8 mouse cellular contexts compared by ENCODE assay signal in genomic region chr10:102878010-102878409, GRCm38 (mm10).
DNase-seq lines count a peak whose midpoint lies in the region; ATAC-seq and TF ChIP-seq lines count a peak whose summit lies in the region.

No protein-coding gene starts in this region.

- 14% methylated on average over 11 of the region's 11 CpGs for WGBS in embryonic facial prominence, embryonic 13.5 days
- WGBS in hindbrain, embryonic 14.5 days: 36% methylated on average over 11 of the region's 11 CpGs
- 36% methylated on average over 11 of the region's 11 CpGs for WGBS in midbrain, embryonic 16.5 days

- H3K36me3 ChIP-seq in E14TG2a.4 (ENCODE audit: insufficient read depth, low read length): no peaks in the 10 kb centered on the region
- H3K36me3 ChIP-seq in embryonic facial prominence, embryonic 13.5 days: no peaks in the 10 kb centered on the region
- H3K36me3 ChIP-seq in hindbrain, embryonic 14.5 days (replicated peaks; ENCODE audit: control insufficient read depth, insufficient read depth): no peaks in the 10 kb centered on the region
- no peaks in the 10 kb centered on the region for H3K36me3 ChIP-seq in midbrain, embryonic 16.5 days (ENCODE audit: control insufficient read depth, insufficient read depth, low read length)

- no peaks in the 10 kb centered on the region for H3K27me3 ChIP-seq in E14TG2a.4 (ENCODE audit: insufficient read depth, low read length)
- no peaks in the 10 kb centered on the region for H3K27me3 ChIP-seq in embryonic facial prominence, embryonic 13.5 days
- H3K27me3 ChIP-seq in hindbrain, embryonic 14.5 days (ENCODE audit: control insufficient read depth, insufficient read depth, low read length): no peaks in the 10 kb centered on the region
- no peaks in the 10 kb centered on the region for H3K27me3 ChIP-seq in midbrain, embryonic 16.5 days (ENCODE audit: control insufficient read depth, insufficient read depth, low read depth, low read length)

- peak overlapping the region; percentile 83 for H3K27ac ChIP-seq in embryonic facial prominence, embryonic 13.5 days
- no peak overlapping the region for H3K27ac ChIP-seq in hindbrain, embryonic 14.5 days
- no peak overlapping the region for H3K27ac ChIP-seq in midbrain, embryonic 16.5 days (ENCODE audit: low read length)

- H3K4me1 ChIP-seq in E14TG2a.4 (replicated peaks; ENCODE audit: low read depth, low read length): no peaks in the 10 kb centered on the region
- peaks cover 21% of the 10 kb centered on the region for H3K4me1 ChIP-seq in embryonic facial prominence, embryonic 13.5 days
- H3K4me1 ChIP-seq in hindbrain, embryonic 14.5 days (replicated peaks; ENCODE audit: control insufficient read depth, insufficient read depth, low read length): no peaks in the 10 kb centered on the region
- H3K4me1 ChIP-seq in midbrain, embryonic 16.5 days (ENCODE audit: control insufficient read depth, insufficient read depth, low read length): no peaks in the 10 kb centered on the region

- H3K4me3 ChIP-seq in E14TG2a.4 (replicated peaks; ENCODE audit: low read length): no peak overlapping the region
- H3K4me3 ChIP-seq in embryonic facial prominence, embryonic 13.5 days: peak overlapping the region; percentile 28
- H3K4me3 ChIP-seq in hindbrain, embryonic 14.5 days (replicated peaks; ENCODE audit: low read length): no peak overlapping the region
- H3K4me3 ChIP-seq in midbrain, embryonic 16.5 days (ENCODE audit: low read depth, low read length): peak overlapping the region; percentile 25

- peak; percentile 56 for TF ChIP-seq CTCF in E14TG2a.4 (conservative IDR thresholded peaks at IDR 0.05; ENCODE audit: low read length)

- peak; percentile 23 for DNase-seq in adrenal gland, postnatal 14 days
- DNase-seq in adrenal gland, adult 2 months: no peak
- peak; percentile 83 for DNase-seq in hindbrain, embryonic 14.5 days (ENCODE audit: low spot score)
- peak; percentile 14 to 30 for DNase-seq in layer of hippocampus, postnatal 36 days

- ATAC-seq in embryonic facial prominence, embryonic 13.5 days (ENCODE audit: insufficient number of reproducible peaks, insufficient read depth, low FRiP score, low TSS enrichment, low read depth): peak; percentile 77; the same call in 1 of the 2 replicates
- ATAC-seq in hindbrain, embryonic 14.5 days (ENCODE audit: low FRiP score): peak; percentile 60; the same call in 1 of the 2 replicates
- ATAC-seq in midbrain, embryonic 16.5 days: peak; percentile 70; the same call in 1 of the 2 replicates
- no peak for ATAC-seq in erythroid progenitor cell, adult 5-6 weeks (replicated peaks; ENCODE audit: low FRiP score, poor library complexity, severe bottlenecking)

- no peaks in the 10 kb centered on the region for H3K9me3 ChIP-seq in E14TG2a.4 (ENCODE audit: low read length)
- no peaks in the 10 kb centered on the region for H3K9me3 ChIP-seq in embryonic facial prominence, embryonic 13.5 days
- no peaks in the 10 kb centered on the region for H3K9me3 ChIP-seq in hindbrain, embryonic 14.5 days (ENCODE audit: control insufficient read depth, low read length)
- H3K9me3 ChIP-seq in midbrain, embryonic 16.5 days (replicated peaks; ENCODE audit: control insufficient read depth, low read length, poor library complexity, severe bottlenecking): no peaks in the 10 kb centered on the region

- peak overlapping the region; percentile 44 for H3K9ac ChIP-seq in embryonic facial prominence, embryonic 13.5 days
- no peak overlapping the region for H3K9ac ChIP-seq in hindbrain, embryonic 14.5 days
- no peak overlapping the region for H3K9ac ChIP-seq in midbrain, embryonic 16.5 days (ENCODE audit: low read depth, low read length)

- H3K4me2 ChIP-seq in embryonic facial prominence, embryonic 13.5 days: peak overlapping the region; percentile 50
- H3K4me2 ChIP-seq in hindbrain, embryonic 14.5 days (replicated peaks): peak overlapping the region; percentile 33
- H3K4me2 ChIP-seq in midbrain, embryonic 16.5 days (ENCODE audit: low read length): peak overlapping the region; percentile 49

Comparison
In these comparisons a context has a peak if more than half of its experiments do, and no peak if none do; other contexts are left out.
1. H3K4me3 ChIP-seq: peak in embryonic facial prominence, embryonic 13.5 days (single experiment) and midbrain, embryonic 16.5 days (single experiment); none in E14TG2a.4 (single experiment) and hindbrain, embryonic 14.5 days (single experiment).
2. Peak in every context shown above with its lines, with median percentiles within 50 percentile points of each other: H3K4me2 ChIP-seq.